Mouse (Mus musculus) left cerebral cortex, postnatal 36 days (tissue): ENCODE data around the gene Zfp598. TPM values are rescaled to one million over a fixed set of nuclear protein-coding genes. Genes with fewer than 3 reads are reported as not detected.

ENCODE experiments used
- DNase-seq, 2 experiments: peaks; one replicate each; pipeline ENCODE4 v3.0.0; 2021 to 2022; ENCODE audit warnings: low spot score in 2 of 2, mixed read lengths in 1 of 2
- intact Hi-C: fragments of 180-260 bp; cut with DNase I; formaldehyde crosslinking; loops from one replicate; pipeline ENCODE4 v1.15.1; 2025
- total RNA-seq, 2 experiments: library from RNA; stranded (reverse); gene quantifications; 2 replicates each; pipeline ENCODE4 v1.2.3; 2021

Gene Zfp598
- 10 to 100 TPM; 30.5 to 45.1 TPM for total RNA-seq

GRCm38 (mm10) chr17:24669545-24670245, at the start of gene Zfp598:
TSS of gene Zfp598 (plus strand) at chr17:24669687.
- intact Hi-C loops = loop anchor here (5.0 kb wide), 2 partner anchors 37 to 122 kb away; partner anchors contain the start of genes Nthl1, Pkd1 and Tsc2
- peak; percentile 94 to 97 for DNase-seq

GRCm38 (mm10) chr17:24625472-24625871, 44.0 kb upstream of the Zfp598 start:
- no peak for DNase-seq
- intact Hi-C loops = no loop called here

DNA sequence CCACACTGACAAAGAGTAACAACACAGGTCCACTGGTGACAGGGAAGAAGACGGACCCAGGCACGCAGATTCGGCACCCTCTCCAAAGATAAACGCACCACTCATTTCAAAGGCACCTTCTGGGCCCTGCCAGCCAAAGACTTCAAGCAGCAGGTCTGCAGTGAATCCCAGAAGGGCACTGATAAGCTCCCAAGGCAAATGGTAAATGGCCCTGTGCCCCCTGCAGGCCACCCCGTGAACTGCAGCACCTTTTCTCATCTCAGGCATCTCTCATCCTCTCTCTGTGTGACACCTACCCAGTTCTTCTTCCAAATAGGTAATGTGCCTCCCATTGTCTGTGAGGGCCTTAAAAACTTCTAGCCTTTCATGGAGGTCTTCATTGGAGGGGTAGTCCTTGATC, 40.8 kb upstream of the Zfp598 start:
- intact Hi-C loops = no loop called here
- peak; percentile 60 to 63 for DNase-seq

DNA sequence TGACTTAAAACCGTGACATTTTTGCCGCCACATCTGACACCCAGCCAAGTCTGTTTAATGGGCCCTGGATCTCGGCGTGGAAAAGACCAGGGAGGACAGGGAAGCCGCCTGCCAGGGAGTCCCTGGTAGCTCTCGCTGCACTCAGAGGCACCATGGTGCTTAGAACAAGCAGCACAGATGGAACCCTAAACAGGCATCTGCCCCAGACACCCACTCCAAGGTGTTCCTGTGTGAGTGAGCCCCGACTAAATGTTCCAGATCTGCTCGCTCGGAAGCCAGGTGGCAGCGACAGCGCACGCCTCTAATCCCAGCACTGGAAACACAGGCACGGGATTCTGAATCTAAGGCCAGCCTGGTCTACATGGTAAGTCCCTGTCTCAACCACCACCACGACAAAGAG, 39.4 kb upstream of the Zfp598 start:
- intact Hi-C loops = loop anchor here (5.0 kb wide), 2 partner anchors 37 to 83 kb away; partner anchors contain the start of genes Pkd1 and Zfp598
- peak; percentile 32 to 44 for DNase-seq

GRCm38 (mm10) chr17:24632167-24632812, 37.2 kb upstream of the Zfp598 start, which contains the start of the genes Tsc2 and Nthl1:
TSS of gene Tsc2 (minus strand) at chr17:24632630.
TSS of gene Nthl1 (plus strand) at chr17:24632680.
- intact Hi-C loops = loop anchor here (2.0 to 5.0 kb wide), 3 partner anchors 21 to 85 kb away; partner anchors contain the start of genes Pkd1 and Zfp598
- DNase-seq = peak; percentile 84 to 85

- intact Hi-C loops = loop anchor here (2.0 to 5.0 kb wide), 3 partner anchors 20 to 86 kb away; partner anchors contain the start of genes Pkd1 and Zfp598
- DNase-seq = peak in 1 of 2 experiments; percentile 24
These were observed 36.6 kb upstream of the Zfp598 start for GRCm38 (mm10) chr17:24632813-24633449.

DNA sequence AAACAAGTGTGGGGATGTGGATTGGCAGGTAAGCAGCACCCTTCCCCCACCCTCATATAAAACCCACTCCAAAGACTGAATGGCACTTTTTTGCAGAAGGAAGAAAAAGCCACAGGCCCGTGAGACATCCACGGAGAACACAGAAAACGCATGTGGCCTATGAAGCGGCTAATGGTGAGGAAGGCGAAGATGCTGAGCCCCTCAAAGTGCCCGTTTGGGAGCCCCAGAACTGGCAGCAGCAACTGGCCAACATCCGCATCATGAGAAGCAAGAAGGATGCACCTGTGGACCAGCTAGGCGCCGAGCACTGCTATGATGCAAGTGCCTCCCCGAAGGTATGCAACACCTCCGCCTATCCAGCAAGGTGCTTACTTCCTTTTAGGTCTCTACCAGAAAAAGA, 35.7 kb upstream of the Zfp598 start:
- intact Hi-C loops = loop anchor here (2.0 to 5.0 kb wide), 3 partner anchors 19 to 87 kb away; partner anchors contain the start of genes Pkd1 and Zfp598
- DNase-seq = no peak

GRCm38 (mm10) chr17:24635024-24635423, 34.5 kb upstream of the Zfp598 start:
- intact Hi-C loops = no loop called here
- DNase-seq = no peak

- DNase-seq = no peak
- intact Hi-C loops = no loop called here
These were observed 33.8 kb upstream of the Zfp598 start for GRCm38 (mm10) chr17:24635694-24636093.

GRCm38 (mm10) chr17:24636781-24637481, 32.6 kb upstream of the Zfp598 start:
- DNase-seq = no peak
- intact Hi-C loops = no loop called here

GRCm38 (mm10) chr17:24638214-24638613, 31.3 kb upstream of the Zfp598 start:
- no peak for DNase-seq
- intact Hi-C loops = no loop called here

DNA sequence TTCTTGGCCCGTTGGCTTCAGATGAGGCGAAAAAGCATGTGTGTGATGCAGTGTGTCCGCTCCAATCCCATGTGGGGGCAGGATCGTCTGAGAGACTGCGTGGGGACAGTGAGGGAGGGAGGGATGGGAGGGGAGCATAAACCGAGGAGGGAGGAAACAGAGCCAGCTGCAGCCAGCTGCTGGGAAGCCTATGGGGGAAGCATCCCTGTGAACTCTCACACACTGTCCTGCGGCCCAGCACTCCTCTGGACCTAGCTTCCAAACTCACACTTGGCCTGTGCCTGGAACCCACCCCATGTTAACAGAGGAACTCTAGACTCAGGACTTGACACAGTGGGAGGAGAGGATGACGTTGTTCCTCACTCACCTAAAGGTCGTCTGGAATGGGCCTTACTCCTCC, 30.6 kb upstream of the Zfp598 start:
- intact Hi-C loops = no loop called here

GRCm38 (mm10) chr17:24639571-24639988, 29.9 kb upstream of the Zfp598 start:
- intact Hi-C loops = no loop called here
- no peak for DNase-seq

More for the DNA sequence above, 30.6 kb upstream of the Zfp598 start:
- DNase-seq = no peak

DNA sequence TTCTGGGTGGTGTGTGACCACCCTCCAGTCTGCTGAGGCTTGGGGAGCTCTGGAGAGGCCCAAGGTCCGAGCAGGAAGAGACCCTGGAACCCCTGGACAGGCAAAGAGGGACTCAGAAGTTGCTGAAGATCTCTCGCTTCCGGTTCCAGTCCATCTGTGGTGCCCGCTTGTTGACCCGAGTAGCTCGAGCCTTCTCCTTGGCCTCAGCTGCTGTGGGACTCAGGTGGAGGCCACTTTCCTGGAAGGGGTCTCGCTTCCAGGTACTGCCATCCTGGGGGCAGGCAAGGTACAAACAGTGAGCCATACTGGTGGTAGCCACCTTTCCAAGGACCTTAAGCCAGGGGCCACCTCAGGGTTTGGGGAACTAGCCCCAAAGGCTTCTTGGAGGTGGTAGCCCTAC, 29.4 kb upstream of the Zfp598 start:
- intact Hi-C loops = no loop called here
- no peak for DNase-seq

- intact Hi-C loops = no loop called here
- no peak for DNase-seq
These were observed 28.9 kb upstream of the Zfp598 start for GRCm38 (mm10) chr17:24640581-24640980.

DNA sequence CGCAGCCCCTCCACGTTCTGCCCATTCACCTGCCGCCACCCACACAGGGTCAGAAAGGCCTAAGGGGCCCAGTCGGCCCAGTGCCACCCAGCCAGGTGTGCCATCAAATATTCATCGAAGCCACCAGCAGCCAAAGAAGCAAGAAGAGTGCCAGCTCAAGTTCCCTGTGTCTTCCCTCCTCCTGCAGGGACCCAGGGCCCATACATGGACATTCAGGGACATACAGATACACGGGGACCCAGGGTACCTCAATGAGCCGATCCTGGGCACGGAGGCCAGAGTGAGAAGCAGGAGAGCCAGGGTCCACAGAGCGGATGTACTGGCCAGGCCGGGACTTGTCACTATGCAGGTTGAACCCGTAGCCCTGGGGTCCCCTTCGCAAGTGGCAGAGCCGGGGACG, 27.5 kb upstream of the Zfp598 start:
- intact Hi-C loops = no loop called here
- no peak for DNase-seq

GRCm38 (mm10) chr17:24642791-24643343, 26.6 kb upstream of the Zfp598 start:
- intact Hi-C loops = no loop called here
- DNase-seq = no peak

DNA sequence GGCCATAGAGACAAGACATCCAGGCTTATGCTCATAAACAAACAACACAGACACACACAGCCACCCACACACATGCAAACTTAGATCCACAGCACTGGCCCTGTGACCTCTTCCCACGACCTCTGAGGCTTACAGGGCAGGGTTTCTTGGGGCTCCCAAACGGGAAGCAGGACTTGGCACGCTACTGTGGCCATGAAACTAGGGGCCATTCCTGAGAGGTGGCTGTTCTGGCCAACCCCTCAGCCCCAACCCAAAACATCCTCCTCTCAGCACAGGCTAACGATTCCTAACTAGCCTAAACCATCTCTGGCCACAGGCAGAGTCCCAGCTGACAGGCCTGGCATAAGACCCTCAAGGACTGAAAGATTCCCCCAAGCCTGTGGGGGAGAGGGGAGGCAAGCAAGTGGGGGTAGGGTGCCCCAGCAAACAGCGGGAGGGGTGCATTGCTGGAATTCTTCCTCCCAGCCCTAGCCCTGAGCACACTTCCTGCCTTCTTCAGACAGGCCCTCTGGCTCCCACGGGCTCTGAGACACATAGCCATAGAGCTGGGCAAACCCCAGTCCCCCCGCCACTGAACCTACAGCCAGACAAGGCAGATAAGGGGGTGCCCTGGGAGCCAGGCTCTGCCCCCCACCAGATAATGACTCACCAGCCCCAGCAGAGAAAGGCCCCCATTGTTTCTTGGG, 25.3 kb upstream of the Zfp598 start:
- intact Hi-C loops = no loop called here
- DNase-seq = no peak
